Mouse (Mus musculus) intestine, embryonic 14.5 days (tissue): Measurements from ENCODE around the gene Samsn1. TPM values are rescaled to one million over a fixed set of nuclear protein-coding genes. Genes with fewer than 3 reads are reported as not detected.

Experiments
- ATAC-seq: fragments of 200-750 bp; cut with Nextera tagmentation; replicated peaks from 2 replicates; pipeline ENCODE4 v1.8.0; 2017; ENCODE audit warnings: low read depth, moderate number of reproducible peaks, moderate TSS enrichment, moderate library complexity; ENCODE audit not compliant: low FRiP score, low TSS enrichment
- DNase-seq: peaks from one replicate; pipeline ENCODE4 v3.0.0-alpha.2; 2018; ENCODE audit warnings: low spot score
- H3K27ac ChIP-seq: fragments of 300-500 bp; sonication (generic); 2 replicates; pipeline ENCODE4 v1.5.1; 2014; ENCODE audit warnings: low read depth, mild to moderate bottlenecking, control low read depth
- H3K27me3 ChIP-seq: fragments of 300-500 bp; sonication (generic); replicated peaks from 2 replicates; pipeline ENCODE4 v1.6.1; 2014; ENCODE audit warnings: low read length, control low read depth; ENCODE audit not compliant: control insufficient read depth, insufficient read depth
- H3K36me3 ChIP-seq: fragments of 300-500 bp; sonication (generic); 2 replicates; pipeline ENCODE4 v1.6.1; 2014; ENCODE audit warnings: low read length, control low read depth; ENCODE audit not compliant: control insufficient read depth, insufficient read depth
- H3K4me1 ChIP-seq: fragments of 300-500 bp; sonication (generic); replicated peaks from 2 replicates; pipeline ENCODE4 v1.6.1; 2014; ENCODE audit warnings: low read length, control low read depth, mixed read lengths; ENCODE audit not compliant: control insufficient read depth, insufficient read depth
- H3K4me2 ChIP-seq: fragments of 300-500 bp; sonication (generic); 2 replicates; pipeline ENCODE4 v1.6.1; 2014; ENCODE audit warnings: low read length
- H3K4me3 ChIP-seq: fragments of 300-500 bp; sonication (generic); 2 replicates; pipeline ENCODE4 v1.5.1; 2014; ENCODE audit warnings: low read depth, low read length, control low read depth, mixed read lengths
- H3K9ac ChIP-seq: fragments of 300-500 bp; sonication (generic); 2 replicates; pipeline ENCODE4 v1.6.1; 2014; ENCODE audit warnings: mild to moderate bottlenecking, low read length
- H3K9me3 ChIP-seq: fragments of 300-500 bp; sonication (generic); 2 replicates; pipeline ENCODE4 v1.6.1; 2016; ENCODE audit warnings: low read length, control low read depth; ENCODE audit not compliant: control insufficient read depth
- WGBS: fragments of 180-500 bp; shearing (Covaris S2); extraction: QIAGEN DNeasy Blood & Tissue Kit; methylation state at CpG from one replicate; pipeline ENCODE4 v1.1.7; 2014; 5-methylcytosine and 5-hydroxymethylcytosine counted together
- polyA plus RNA-seq: library from polyadenylated mRNA; unstranded; fragments of >200 nt; fragmentation: Nextera tagmentation; extraction: Ambion mirVana; gene quantifications from 2 replicates; pipeline ENCODE4 v1.2.1, GENCODE M21; 2014

Samsn1 gene
- polyA plus RNA-seq, 1 experiment from 2014 or later = 2.0 TPM

DNA sequence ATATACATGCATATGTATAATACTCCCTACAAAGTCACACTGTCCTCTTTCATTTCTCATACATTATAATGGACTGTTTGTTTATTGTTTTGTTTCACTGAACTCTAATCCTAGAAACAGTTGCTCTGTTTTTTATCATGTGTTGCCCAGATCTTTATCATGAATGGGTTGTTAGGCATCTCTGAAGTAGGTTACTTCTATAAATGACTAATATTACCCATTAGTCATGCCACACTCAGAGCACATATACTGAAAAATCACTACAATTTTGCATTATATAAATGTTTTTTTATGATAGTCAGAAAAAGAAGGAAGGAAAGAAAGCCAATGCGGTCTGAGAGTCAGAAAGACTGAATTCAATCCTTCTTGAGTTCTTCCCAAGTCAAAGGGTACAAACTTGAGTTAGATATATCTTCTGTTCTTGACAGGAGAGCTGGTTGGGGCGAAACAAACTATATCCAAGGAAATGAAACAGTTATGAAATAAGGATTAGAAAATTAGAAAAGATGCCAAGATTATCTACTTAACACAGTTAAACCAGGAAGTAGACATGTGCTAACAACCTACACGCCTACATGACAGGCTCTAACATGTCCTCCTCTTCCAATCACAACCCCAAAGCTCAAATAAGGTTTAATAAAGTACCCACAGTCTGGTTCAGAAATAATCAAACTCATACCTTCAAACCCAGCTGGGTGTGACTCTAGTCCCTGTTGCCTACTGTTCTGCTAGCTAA, 122.0 kb downstream of the Samsn1 start:
- Histone ChIP-seq H3K4me1 (no peaks in the 10 kb centered on the region; the same call in 1 of the 2 replicates), H3K4me2 (no peak overlapping the region), H3K9me3 (no peaks in the 10 kb centered on the region), H3K9ac (no peak overlapping the region), H3K27ac (no peak overlapping the region), H3K27me3 (no peaks in the 10 kb centered on the region), H3K4me3 (no peak overlapping the region), H3K36me3 (no peaks in the 10 kb centered on the region)
- 91% methylated on average over 3 of the region's 3 CpGs for WGBS
- DNase-seq (no peak), ATAC-seq (no peak)

DNA sequence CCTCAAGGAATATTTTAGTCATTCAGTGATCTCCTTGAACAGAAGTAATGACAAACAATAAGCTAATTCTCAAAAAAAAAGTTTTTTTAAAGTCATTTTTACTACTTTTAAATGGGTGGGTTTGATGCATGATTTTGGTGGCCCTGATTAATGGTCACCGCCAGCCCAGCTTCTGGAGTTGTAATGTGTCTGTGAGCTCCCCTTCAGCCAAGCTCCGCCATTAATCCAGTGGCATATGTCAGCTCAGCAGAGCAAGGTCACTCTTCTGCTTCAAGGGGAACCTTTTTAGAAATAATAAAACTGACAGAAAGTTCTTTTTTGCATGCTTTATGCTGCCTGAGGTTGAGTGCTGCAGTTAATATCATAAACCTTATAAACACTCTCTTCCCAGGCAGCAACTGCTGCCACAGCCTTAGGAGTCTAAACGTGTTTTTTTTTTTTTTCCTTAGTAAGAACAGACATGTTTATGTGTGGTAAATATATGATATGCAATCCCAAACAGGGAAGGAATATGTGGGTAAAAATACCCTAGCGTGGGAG, 124.2 kb downstream of the Samsn1 start:
- DNase-seq (no peak), ATAC-seq (no peak)
- Histone ChIP-seq H3K4me1 (no peaks in the 10 kb centered on the region; the same call in 1 of the 2 replicates), H3K9ac (no peak overlapping the region), H3K27me3 (no peaks in the 10 kb centered on the region), H3K4me3 (no peak overlapping the region), H3K9me3 (no peaks in the 10 kb centered on the region), H3K36me3 (no peaks in the 10 kb centered on the region), H3K4me2 (no peak overlapping the region), H3K27ac (no peak overlapping the region)
- 45% methylated on average over 4 of the region's 4 CpGs for WGBS

GRCm38 (mm10) chr16:75894263-75894901, 127.7 kb downstream of the Samsn1 start:
- 88% methylated on average over 5 of the region's 5 CpGs for WGBS

GRCm38 (mm10) chr16:75893470-75893869, 128.6 kb downstream of the Samsn1 start:
- WGBS = 91% methylated on average over 1 of the region's 1 CpGs
- H3K4me3 ChIP-seq = no peak overlapping the region

More at GRCm38 (mm10) chr16:75894263-75894901, 127.7 kb downstream of the Samsn1 start:
- Histone ChIP-seq H3K4me1 (no peaks in the 10 kb centered on the region; the same call in 1 of the 2 replicates), H3K9ac (no peak overlapping the region), H3K36me3 (no peaks in the 10 kb centered on the region), H3K4me2 (no peak overlapping the region), H3K27ac (no peak overlapping the region), H3K4me3 (no peak overlapping the region), H3K9me3 (no peaks in the 10 kb centered on the region), H3K27me3 (no peaks in the 10 kb centered on the region)
- no peak for DNase-seq
- ATAC-seq = no peak

GRCm38 (mm10) chr16:75889081-75889646, 132.9 kb downstream of the Samsn1 start:
- no peak for ATAC-seq
- Histone ChIP-seq H3K27ac (no peak overlapping the region), H3K9ac (no peak overlapping the region), H3K9me3 (no peaks in the 10 kb centered on the region), H3K4me3 (no peak overlapping the region), H3K4me2 (no peak overlapping the region), H3K36me3 (no peaks in the 10 kb centered on the region), H3K27me3 (no peaks in the 10 kb centered on the region), H3K4me1 (no peaks in the 10 kb centered on the region)
- WGBS = 81% methylated on average over 6 of the region's 6 CpGs
- no peak for DNase-seq

More at GRCm38 (mm10) chr16:75893470-75893869, 128.6 kb downstream of the Samsn1 start:
- Histone ChIP-seq H3K36me3 (no peaks in the 10 kb centered on the region), H3K4me2 (no peak overlapping the region), H3K27me3 (no peaks in the 10 kb centered on the region), H3K9me3 (no peaks in the 10 kb centered on the region), H3K9ac (no peak overlapping the region), H3K4me1 (no peaks in the 10 kb centered on the region; the same call in 1 of the 2 replicates), H3K27ac (no peak overlapping the region)
- ATAC-seq (no peak), DNase-seq (no peak)

DNA sequence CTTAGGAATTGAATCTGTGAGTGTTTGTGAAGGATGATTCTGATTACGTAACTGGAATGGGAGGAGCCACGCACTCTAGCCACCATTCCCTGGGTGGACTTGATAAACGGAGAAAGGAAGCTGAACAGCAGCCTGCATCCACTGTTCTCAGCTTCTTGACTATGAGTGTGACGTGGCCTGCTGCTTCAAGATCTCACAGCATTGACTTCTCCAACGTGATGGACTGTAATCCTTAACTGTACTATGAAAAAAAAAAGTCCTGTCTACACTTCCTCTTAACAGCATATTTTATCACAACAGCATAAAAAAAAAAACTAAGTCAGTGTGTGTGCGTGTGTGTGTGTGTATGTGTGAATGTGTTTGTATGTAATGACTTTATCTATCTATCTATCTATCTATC, 134.9 kb downstream of the Samsn1 start:
- H3K4me2 ChIP-seq = no peak overlapping the region
- whole genome bisulfite sequencing = 70% methylated on average over 6 of the region's 6 CpGs
- H3K9ac ChIP-seq = no peak overlapping the region
- H3K36me3 ChIP-seq = no peaks in the 10 kb centered on the region
- DNase-seq = no peak
- H3K27me3 ChIP-seq = no peaks in the 10 kb centered on the region
- H3K4me1 ChIP-seq = no peaks in the 10 kb centered on the region
- no peaks in the 10 kb centered on the region for H3K9me3 ChIP-seq
- no peak overlapping the region for H3K27ac ChIP-seq
- no peak for ATAC-seq
- no peak overlapping the region for H3K4me3 ChIP-seq

- ATAC-seq (no peak), DNase-seq (no peak)
- Histone ChIP-seq H3K4me1 (0 out of 2 replicates have a peak, but pooled peaks cover 2% of the 10 kb centered on the region), H3K9me3 (no peaks in the 10 kb centered on the region), H3K27me3 (no peaks in the 10 kb centered on the region), H3K4me2 (no peak overlapping the region), H3K27ac (no peak overlapping the region), H3K4me3 (no peak overlapping the region), H3K36me3 (no peaks in the 10 kb centered on the region), H3K9ac (no peak overlapping the region)
- 86% methylated on average over 2 of the region's 2 CpGs for WGBS
Observed at GRCm38 (mm10) chr16:75878885-75879284, 143.2 kb downstream of the Samsn1 start.

- no peak overlapping the region for H3K4me3 ChIP-seq
- H3K36me3 ChIP-seq = no peaks in the 10 kb centered on the region
- ATAC-seq = no peak
- H3K27me3 ChIP-seq = no peaks in the 10 kb centered on the region
- no peak for DNase-seq
- H3K9me3 ChIP-seq = no peaks in the 10 kb centered on the region
- H3K4me2 ChIP-seq = no peak overlapping the region
- no peak overlapping the region for H3K27ac ChIP-seq
- WGBS = 47% methylated on average over 3 of the region's 3 CpGs
- no peak overlapping the region for H3K9ac ChIP-seq
- 0 out of 2 replicates have a peak, but pooled peaks cover 2% of the 10 kb centered on the region for H3K4me1 ChIP-seq
Observed at GRCm38 (mm10) chr16:75877170-75877569, 144.9 kb downstream of the Samsn1 start.
